Mouse (Mus musculus) heart, embryonic 16.5 days (tissue): ENCODE data around the gene Cfap46. TPM values are rescaled to one million over a fixed set of nuclear protein-coding genes. Genes with fewer than 3 reads are reported as not detected.

ENCODE experiments used
- ATAC-seq: fragments of 200-750 bp; cut with Nextera tagmentation; replicated peaks from 2 replicates; pipeline ENCODE4 v1.8.0; 2017; ENCODE audit warnings: moderate number of reproducible peaks; ENCODE audit not compliant: insufficient read depth, low FRiP score; ENCODE audit errors: extremely low read depth
- H3K27ac ChIP-seq: fragments of 300-500 bp; sonication (generic); 2 replicates; pipeline ENCODE4 v1.5.1; 2014; ENCODE audit warnings: mild to moderate bottlenecking, low read length, control low read depth, moderate library complexity
- H3K27me3 ChIP-seq: fragments of 300-500 bp; sonication (generic); 2 replicates; pipeline ENCODE4 v1.6.1; 2014; ENCODE audit warnings: low read length, mixed read lengths; ENCODE audit not compliant: control insufficient read depth, insufficient read depth
- H3K36me3 ChIP-seq: fragments of 300-500 bp; sonication (generic); 2 replicates; pipeline ENCODE4 v1.6.1; 2014; ENCODE audit not compliant: control insufficient read depth, insufficient read depth
- H3K4me1 ChIP-seq: fragments of 300-500 bp; sonication (generic); 2 replicates; pipeline ENCODE4 v1.6.1; 2014; ENCODE audit warnings: low read length, mixed read lengths; ENCODE audit not compliant: control insufficient read depth, insufficient read depth
- H3K4me2 ChIP-seq: fragments of 300-500 bp; sonication (generic); 2 replicates; pipeline ENCODE4 v1.6.1; 2014; ENCODE audit warnings: low read depth, mild to moderate bottlenecking, control low read depth, low read length
- H3K4me3 ChIP-seq: fragments of 300-500 bp; sonication (generic); 2 replicates; pipeline ENCODE4 v1.5.1; 2014; ENCODE audit warnings: mild to moderate bottlenecking, control low read depth, low read length
- H3K9ac ChIP-seq: fragments of 300-500 bp; sonication (generic); 2 replicates; pipeline ENCODE4 v1.6.1; 2014; ENCODE audit warnings: low read length, control low read depth
- H3K9me3 ChIP-seq: fragments of 300-500 bp; sonication (generic); replicated peaks from 2 replicates; pipeline ENCODE4 v1.6.1; 2016; ENCODE audit warnings: low read length; ENCODE audit not compliant: control insufficient read depth
- whole genome bisulfite sequencing: fragments of 180-500 bp; shearing (Covaris S2); extraction: QIAGEN DNeasy Blood & Tissue Kit; methylation state at CpG from one replicate; pipeline ENCODE4 v1.1.7; 2014; 5-methylcytosine and 5-hydroxymethylcytosine counted together
- polyA plus RNA-seq: library from polyadenylated mRNA; unstranded; fragments of >200 nt; fragmentation: Nextera tagmentation; extraction: Ambion mirVana; gene quantifications from 2 replicates; pipeline ENCODE4 v1.2.1, GENCODE M21; 2015

Gene Cfap46
- polyA plus RNA-seq, 1 experiment from 2014 or later = 0.59 TPM

DNA sequence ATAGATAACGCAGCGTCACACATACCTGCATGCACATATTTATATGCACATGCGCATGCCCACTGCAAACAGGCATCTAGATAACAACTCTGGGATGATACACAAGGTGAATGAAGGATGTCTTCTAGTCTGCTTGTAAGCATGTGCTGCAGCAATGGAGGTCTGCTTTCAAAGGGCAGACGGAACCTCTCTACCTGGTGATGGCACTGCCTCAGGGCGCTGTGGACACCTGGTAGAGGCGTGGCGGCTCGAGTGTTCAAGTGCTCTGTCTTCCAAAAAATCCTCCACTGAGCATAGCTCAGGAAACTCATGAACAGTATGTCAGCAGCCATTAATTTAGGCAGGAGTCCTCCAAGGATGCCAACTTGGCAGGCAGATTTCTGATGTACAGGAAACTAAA, 22.2 kb upstream of the Cfap46 start:
- Histone ChIP-seq H3K36me3 (no peaks in the 10 kb centered on the region), H3K4me3 (no peak overlapping the region), H3K27me3 (no peaks in the 10 kb centered on the region), H3K4me1 (no peaks in the 10 kb centered on the region), H3K9ac (no peak overlapping the region), H3K9me3 (no peaks in the 10 kb centered on the region), H3K4me2 (no peak overlapping the region), H3K27ac (no peak overlapping the region)
- 88% methylated on average over 8 of the region's 8 CpGs for WGBS
- ATAC-seq = no peak

DNA sequence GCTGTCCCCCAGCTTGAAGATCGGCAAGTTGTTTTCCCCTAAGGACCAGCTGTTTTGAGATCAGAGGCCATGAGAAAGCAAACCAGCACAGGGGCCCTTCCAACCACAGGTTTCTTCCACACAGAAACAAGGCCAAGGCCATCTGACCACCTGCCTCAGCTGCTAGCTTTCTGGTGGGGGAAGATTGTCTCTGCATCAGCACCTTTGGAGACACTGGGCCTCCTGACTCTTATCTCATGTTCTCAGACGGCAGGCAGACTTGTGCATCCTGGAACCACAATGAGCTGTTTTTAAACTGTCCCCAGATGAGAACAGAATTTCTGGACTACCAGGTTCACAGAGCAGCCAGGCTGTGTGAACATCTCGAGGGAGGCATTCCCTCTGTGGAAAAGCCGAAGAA, 21.5 kb upstream of the Cfap46 start:
- Histone ChIP-seq H3K9me3 (no peaks in the 10 kb centered on the region), H3K9ac (no peak overlapping the region), H3K27me3 (no peaks in the 10 kb centered on the region), H3K27ac (no peak overlapping the region), H3K4me2 (no peak overlapping the region), H3K4me1 (no peaks in the 10 kb centered on the region), H3K36me3 (no peaks in the 10 kb centered on the region), H3K4me3 (no peak overlapping the region)
- 39% methylated on average over 4 of the region's 4 CpGs for WGBS
- ATAC-seq = no peak

DNA sequence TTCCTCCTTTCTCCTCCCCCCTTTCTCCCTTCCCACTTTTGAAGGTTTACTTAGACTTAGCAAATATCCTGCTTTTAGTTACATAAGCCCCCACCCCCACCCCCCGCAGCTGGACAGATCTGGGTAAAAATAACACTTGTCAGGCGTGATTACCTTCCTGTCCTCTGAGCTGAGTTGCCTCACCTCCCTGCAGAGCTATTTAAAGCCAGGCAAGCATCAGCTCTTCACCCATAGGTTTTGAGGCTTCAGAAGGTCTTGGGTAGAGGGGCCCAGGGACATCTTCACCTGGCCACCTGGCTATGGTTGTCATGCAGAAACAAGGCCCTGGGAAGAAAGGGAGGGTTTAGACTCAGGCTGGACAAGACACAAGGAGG, 20.2 kb upstream of the Cfap46 start:
- no peak for ATAC-seq
- Histone ChIP-seq H3K9me3 (no peaks in the 10 kb centered on the region), H3K4me1 (no peaks in the 10 kb centered on the region), H3K36me3 (no peaks in the 10 kb centered on the region), H3K27me3 (no peaks in the 10 kb centered on the region), H3K4me3 (no peak overlapping the region), H3K4me2 (no peak overlapping the region), H3K9ac (no peak overlapping the region), H3K27ac (no peak overlapping the region)
- WGBS = 2% methylated on average over 2 of the region's 2 CpGs

DNA sequence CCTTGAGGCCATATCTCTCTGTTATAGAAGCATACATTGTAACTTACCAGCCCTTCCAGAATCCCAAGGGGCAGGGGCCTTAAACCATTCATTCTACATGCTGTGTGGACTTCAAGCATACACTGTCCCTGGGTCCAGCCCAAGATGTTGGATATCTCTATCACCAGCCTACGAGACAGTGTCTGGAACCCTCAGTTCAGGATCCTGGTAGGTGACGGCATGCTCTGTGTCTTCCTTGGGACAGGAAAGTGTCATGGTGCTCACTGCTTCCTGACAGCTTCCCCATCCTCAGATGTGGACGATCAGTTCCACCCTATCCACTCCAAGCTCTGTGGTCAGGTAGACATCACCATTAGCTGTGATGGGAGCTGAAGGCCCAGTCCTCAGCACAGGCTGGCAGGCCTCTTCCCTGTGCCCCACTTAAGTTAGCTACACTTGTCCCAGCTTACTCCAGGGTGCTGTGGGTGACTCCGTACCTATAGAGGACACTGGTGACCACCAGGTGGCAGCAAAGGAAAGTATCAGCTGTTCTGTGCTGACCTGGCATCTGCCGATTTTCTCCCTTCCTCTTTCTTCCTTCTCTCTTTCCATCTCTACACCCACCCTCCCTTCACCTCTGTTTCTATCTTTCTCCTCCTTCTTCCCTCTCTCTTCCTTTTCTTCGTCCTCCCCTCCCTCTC, 19.7 kb upstream of the Cfap46 start:
- no peaks in the 10 kb centered on the region for H3K27me3 ChIP-seq
- H3K36me3 ChIP-seq = no peaks in the 10 kb centered on the region
- H3K27ac ChIP-seq = no peak overlapping the region
- WGBS = 20% methylated on average over 6 of the region's 6 CpGs
- H3K4me1 ChIP-seq = no peaks in the 10 kb centered on the region
- no peaks in the 10 kb centered on the region for H3K9me3 ChIP-seq
- no peak overlapping the region for H3K9ac ChIP-seq
- ATAC-seq = no peak; the same call in 1 of the 2 replicates
- no peak overlapping the region for H3K4me3 ChIP-seq
- no peak overlapping the region for H3K4me2 ChIP-seq

DNA sequence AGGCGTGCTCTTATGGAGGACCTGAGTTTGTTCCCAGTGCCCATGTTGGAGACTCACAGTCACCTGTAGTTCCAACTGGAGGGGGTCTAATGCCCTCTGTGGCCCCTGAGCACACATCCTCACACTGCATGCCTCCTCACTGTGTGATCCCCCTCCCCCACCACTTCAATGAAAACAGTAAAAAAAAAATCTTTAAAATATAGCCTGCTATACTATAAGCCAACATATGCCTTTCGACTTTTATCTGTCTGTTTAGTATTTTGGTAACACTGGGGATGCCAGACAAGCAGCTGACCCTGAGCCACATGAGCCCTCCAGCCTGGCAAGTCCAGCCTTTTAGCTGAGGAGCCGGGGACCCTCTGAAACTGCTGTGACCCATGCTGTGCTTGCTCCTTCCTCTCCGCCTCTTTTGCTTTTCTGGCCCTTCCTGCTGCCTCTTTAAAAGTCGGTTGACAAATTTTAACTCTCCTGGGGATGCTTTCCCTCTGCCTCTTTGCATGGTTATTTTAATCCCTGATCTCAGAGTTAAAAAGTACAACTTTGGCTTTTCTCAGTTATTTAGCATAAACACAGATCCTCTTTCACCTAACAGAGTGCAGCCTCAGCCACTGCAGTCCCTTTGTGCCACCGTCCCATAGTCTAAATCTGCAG, 18.2 kb upstream of the Cfap46 start:
- Histone ChIP-seq H3K9me3 (0 out of 2 replicates have a peak, but pooled peaks cover 3% of the 10 kb centered on the region), H3K36me3 (no peaks in the 10 kb centered on the region), H3K4me2 (no peak overlapping the region), H3K9ac (no peak overlapping the region), H3K27me3 (no peaks in the 10 kb centered on the region), H3K27ac (no peak overlapping the region), H3K4me3 (no peak overlapping the region), H3K4me1 (no peaks in the 10 kb centered on the region)
- 38% methylated on average over 6 of the region's 6 CpGs for WGBS
- no peak for ATAC-seq

DNA sequence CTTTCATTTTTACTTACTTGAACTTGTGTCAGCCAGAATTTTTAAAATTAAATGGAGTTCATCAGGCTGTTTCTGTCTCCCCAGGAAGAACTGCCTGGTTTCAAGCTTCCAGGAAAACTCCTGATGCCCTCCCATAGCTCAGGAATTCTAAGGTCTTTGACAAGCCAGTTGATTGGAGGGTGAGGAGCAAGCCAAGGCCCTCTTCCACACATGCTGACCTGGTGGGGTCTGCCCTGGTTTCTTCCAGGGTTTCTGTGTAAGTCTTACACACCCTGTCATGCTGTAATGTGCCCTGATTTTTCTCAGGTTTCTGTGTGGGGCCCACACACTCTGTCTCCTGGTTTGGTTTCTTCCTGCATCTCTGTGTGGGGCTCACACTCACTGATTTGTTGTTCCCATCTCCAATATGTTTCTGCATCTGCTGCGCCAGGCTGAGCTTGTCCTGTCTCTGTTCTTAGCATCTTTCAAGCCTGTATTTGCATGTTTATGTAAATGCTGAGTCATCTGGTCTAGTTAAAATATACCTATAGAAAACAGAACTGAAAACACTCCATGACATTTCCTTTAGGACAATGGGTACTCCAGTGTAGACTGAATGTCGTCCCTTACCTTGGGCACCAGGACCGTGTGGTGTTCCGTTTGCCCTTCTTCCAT, 9.2 kb upstream of the Cfap46 start:
- WGBS = 90% methylated on average over 4 of the region's 4 CpGs
- Histone ChIP-seq H3K4me2 (no peak overlapping the region), H3K4me1 (no peaks in the 10 kb centered on the region), H3K27me3 (no peaks in the 10 kb centered on the region), H3K4me3 (no peak overlapping the region), H3K9ac (no peak overlapping the region), H3K36me3 (no peaks in the 10 kb centered on the region), H3K9me3 (0 out of 2 replicates have a peak, but pooled peaks cover 3% of the 10 kb centered on the region), H3K27ac (no peak overlapping the region)
- no peak for ATAC-seq

DNA sequence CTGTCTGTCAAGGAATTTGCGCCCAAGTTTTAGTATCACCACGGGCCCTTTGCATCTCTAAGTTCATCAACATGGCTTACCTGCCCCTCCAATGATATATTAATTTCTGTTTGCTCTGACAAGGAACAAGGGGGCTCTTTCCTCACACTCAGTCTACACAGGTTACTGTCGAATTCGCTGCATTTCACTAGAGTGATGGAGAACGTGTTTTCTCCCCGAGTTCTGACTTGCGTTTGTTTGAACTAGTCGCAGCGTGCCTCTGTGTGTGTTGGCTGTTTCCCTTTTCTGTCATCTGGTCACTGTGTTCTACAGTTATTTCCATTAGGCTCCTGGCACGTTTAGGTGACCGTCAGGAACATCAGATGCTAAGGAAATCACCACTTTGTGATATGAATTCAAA, 8.6 kb upstream of the Cfap46 start:
- Histone ChIP-seq H3K27ac (no peak overlapping the region), H3K4me2 (no peak overlapping the region), H3K4me3 (no peak overlapping the region), H3K9me3 (no peaks in the 10 kb centered on the region), H3K36me3 (no peaks in the 10 kb centered on the region), H3K4me1 (no peaks in the 10 kb centered on the region), H3K27me3 (no peaks in the 10 kb centered on the region), H3K9ac (no peak overlapping the region)
- ATAC-seq = no peak
- 73% methylated on average over 11 of the region's 11 CpGs for WGBS

DNA sequence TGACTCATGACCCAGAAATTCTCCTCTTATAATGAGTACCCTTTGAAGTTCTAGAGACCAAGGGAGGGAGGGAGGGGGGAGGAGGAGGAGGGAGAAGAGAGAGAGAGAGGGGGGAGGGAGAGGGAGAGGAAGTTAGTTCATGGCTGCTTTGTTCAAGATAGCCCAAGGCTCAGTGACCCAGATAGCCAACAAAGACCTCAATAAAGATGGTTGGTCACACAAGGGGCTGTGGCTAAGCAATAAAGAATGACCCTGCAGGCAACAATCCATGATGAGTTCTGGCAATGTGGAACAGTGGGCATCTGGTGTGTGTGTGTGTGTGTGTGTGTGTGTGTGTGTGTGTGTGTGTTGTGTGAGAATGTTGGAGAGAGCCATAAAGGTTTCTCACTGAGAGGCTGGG, 1.7 kb upstream of the Cfap46 start:
- H3K4me3 ChIP-seq = no peak overlapping the region
- no peaks in the 10 kb centered on the region for H3K36me3 ChIP-seq
- peaks cover 5% of the 10 kb centered on the region for H3K4me1 ChIP-seq
- no peak overlapping the region for H3K9ac ChIP-seq
- ATAC-seq = no peak
- H3K4me2 ChIP-seq = no peak overlapping the region
- H3K27ac ChIP-seq = no peak overlapping the region
- no peaks in the 10 kb centered on the region for H3K9me3 ChIP-seq
- peaks cover 14% of the 10 kb centered on the region for H3K27me3 ChIP-seq

DNA sequence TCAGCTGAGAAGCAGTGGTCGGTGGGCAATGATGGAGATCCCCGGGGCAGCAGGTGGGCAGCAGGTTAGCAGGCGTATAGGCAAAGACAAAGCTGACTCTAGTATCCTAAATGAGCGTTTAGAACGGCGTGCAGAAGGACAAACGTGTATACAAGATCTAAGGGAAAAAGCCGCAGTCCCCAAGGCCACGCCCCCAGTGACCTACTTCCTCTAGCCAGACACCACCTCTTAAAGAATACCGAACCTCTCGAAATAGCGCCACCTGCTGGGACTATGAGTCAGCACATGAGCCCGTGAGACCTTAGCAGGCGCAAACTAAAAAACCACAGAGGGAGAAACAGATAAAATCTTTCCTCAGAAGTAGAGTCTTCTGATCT, 924 bp upstream of the Cfap46 start:
- ATAC-seq = peak; percentile 82
- Histone ChIP-seq H3K36me3 (no peaks in the 10 kb centered on the region), H3K4me3 (peak overlapping the region; percentile 70), H3K4me2 (peak overlapping the region; percentile 94), H3K9me3 (no peaks in the 10 kb centered on the region), H3K4me1 (peaks cover 5% of the 10 kb centered on the region), H3K27me3 (peaks cover 14% of the 10 kb centered on the region), H3K27ac (peak overlapping the region; percentile 35), H3K9ac (peak overlapping the region; percentile 71)
- WGBS = under 1% methylated on average over 14 of the region's 14 CpGs
